Mouse (Mus musculus) T-helper 17 cell (primary cell): Measurements from ENCODE around the gene Arhgef7.

Experiments used
- in situ Hi-C, 2 experiments: fragments of 300-600 bp; cut with MboI, MseI; formaldehyde crosslinking; loops; 1 replicate in 1 of 2; 2 replicates in 1 of 2; pipeline ENCODE4 v1.15.1; 2025; ENCODE audit warnings: high pct_unique_total_duplicates in 2 of 2

Arhgef7 gene

DNA sequence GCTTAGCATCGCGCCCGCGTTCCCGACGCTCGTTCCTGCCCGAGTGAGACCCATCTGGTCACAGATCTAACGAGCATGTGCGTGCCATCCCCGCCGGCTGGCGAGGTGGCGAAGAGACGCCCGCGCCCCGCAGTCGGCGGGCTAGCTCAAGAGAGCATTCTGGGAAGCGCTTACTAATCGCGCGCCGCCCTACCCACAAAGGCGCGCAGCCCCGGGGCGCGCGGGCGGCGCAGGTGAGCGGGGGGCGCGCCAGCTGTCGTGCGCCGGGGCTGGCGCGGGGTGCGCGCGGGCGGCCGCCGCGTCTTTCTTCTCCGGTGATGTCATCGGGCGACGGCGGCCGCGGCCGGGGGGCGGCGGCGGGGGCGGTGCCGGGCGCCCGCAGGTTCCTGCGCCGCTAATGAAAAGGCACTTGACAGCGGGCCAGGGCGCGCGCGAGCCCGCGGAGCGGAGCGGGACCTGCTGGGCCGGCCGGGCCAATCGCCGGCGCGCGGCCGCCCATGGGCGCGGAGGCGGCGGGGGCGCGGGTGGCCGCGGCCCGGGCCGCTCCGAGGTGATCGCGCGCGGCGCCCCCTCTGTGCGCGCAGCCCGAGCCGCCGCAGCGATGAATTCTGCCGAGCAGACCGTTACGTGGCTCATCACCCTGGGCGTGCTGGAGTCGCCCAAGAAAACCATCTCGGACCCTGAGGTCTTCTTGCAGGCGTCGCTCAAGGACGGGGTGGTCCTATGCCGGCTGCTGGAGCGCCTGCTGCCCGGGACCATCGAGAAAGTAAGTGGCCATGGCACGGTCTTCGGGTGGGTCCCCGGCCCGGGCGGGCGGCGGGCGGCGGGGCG, at the start of gene Arhgef7:
Gene Arhgef7 (plus strand): TSS at position 71 of the 831 bp plus-strand sequence.
- in situ Hi-C loops = no loop called here

DNA sequence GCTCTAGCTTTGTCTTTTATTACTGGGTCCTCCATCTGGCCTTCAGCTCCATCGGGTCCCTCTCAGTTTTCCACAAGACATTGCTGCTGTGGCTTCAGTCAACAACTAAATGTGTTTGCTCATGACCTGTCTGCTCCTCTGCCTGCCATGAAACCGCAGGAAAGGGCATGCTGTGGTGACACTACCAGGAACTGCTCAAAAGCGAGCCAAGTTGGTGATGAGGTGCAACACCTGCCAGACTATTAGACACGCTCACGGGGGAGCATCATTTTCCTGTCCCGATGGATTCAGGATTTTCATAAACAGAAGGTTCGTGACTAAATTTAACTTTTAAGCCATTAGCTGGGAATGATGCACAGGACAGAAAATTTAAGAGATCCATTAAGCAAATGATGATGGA, 43.0 kb upstream of the Arhgef7 start:
- in situ Hi-C loops = no loop called here

DNA sequence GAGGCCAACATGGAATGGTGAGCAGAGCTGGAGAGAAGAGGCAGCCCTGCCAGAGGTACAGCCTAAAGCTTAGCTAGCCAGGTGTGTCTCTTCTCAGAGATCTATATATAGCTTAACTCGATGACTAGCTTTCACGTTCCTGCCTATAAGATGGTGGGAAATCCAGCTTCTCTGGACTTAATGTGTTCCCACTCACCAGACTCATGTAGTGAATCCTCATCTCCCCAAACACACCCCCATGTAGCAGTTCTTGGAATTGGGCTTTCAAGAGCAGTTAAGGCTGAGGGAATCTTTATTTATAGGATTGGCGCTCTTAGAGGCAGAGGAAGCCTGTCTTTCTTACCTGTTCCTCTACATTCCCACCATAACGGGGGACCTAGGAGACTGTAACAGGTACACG, 40.3 kb upstream of the Arhgef7 start:
- in situ Hi-C loops = no loop called here

GRCm38 (mm10) chr8:11689945-11690344, 37.6 kb upstream of the Arhgef7 start:
- in situ Hi-C loops = loop anchor here in 1 of 2 experiments (10.0 kb wide), 1 partner anchor 145 kb away; no protein-coding TSS in a partner anchor

DNA sequence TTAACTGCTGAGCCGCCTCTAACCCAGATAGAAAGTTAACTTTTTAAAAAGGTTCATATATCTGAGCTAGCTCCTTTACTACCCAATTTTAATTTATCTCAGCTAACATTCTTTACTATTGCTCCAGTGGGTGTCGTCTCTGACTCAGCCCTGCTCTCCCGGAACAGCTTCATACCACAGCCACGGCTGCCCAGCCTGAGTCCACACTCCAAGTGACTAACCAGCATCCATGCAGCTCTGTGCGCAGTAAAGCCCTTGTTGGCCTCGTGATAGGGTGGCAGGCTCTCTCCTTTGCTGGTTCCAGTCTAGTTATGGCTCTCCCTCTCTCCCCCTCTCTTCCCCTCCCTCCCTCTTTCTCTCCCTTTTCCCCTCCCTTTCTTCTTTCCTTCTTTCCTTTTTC, 36.2 kb upstream of the Arhgef7 start:
- in situ Hi-C loops = loop anchor here in 1 of 2 experiments (10.0 kb wide), 1 partner anchor 146 kb away; no protein-coding TSS in a partner anchor

DNA sequence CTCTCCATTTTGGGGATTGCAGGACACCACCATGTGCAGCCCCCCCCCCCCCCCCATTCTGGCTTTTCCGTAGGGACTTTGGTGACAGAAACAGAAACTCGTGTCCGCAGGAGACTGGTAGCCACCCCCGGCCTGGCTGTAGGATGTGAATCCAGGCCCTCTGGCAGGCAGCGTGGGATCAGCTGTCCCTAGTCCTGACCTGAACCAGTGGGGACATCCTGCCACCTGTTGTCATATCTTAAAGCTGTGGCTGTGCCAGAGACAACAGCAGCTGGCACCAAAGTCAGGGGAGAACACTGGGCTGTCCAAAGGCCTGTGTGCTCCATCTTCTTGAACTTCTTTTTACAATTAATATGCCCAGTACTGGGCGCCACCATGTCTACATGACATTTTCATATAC, 35.8 kb upstream of the Arhgef7 start:
- in situ Hi-C loops = loop anchor here in 1 of 2 experiments (10.0 kb wide), 1 partner anchor 147 kb away; no protein-coding TSS in a partner anchor

- in situ Hi-C loops = loop anchor here in 1 of 2 experiments (10.0 kb wide), 1 partner anchor 148 kb away; no protein-coding TSS in a partner anchor
These were observed 35.1 kb upstream of the Arhgef7 start for GRCm38 (mm10) chr8:11692455-11692854.

DNA sequence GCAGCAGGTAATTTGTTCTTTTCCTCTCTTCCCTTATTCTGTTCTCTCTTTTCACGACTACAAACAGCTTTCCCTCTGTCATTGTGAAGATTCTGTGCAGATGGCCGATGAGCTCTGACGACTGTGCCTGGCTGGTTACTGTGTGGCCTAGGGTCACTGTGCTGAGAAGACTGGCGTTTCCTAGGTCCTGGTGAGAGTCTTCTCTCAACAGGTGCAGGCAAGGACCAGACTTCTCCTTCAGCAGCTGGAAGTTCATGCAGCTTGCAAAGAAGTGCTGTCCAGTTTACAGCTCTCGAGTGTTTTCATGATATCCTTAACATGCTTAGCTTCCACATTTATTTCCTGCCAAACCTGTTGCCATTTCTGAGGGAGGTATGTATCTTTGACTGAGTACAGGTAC, 33.5 kb upstream of the Arhgef7 start:
- in situ Hi-C loops = loop anchor here in 1 of 2 experiments (10.0 kb wide), 1 partner anchor 149 kb away; no protein-coding TSS in a partner anchor

GRCm38 (mm10) chr8:11696176-11696575, 31.3 kb upstream of the Arhgef7 start:
- in situ Hi-C loops = loop anchor here in 1 of 2 experiments (10.0 kb wide), 1 partner anchor 151 kb away; no protein-coding TSS in a partner anchor

GRCm38 (mm10) chr8:11697467-11697866, 30.1 kb upstream of the Arhgef7 start:
- in situ Hi-C loops = loop anchor here in 1 of 2 experiments (10.0 kb wide), 1 partner anchor 153 kb away; no protein-coding TSS in a partner anchor

DNA sequence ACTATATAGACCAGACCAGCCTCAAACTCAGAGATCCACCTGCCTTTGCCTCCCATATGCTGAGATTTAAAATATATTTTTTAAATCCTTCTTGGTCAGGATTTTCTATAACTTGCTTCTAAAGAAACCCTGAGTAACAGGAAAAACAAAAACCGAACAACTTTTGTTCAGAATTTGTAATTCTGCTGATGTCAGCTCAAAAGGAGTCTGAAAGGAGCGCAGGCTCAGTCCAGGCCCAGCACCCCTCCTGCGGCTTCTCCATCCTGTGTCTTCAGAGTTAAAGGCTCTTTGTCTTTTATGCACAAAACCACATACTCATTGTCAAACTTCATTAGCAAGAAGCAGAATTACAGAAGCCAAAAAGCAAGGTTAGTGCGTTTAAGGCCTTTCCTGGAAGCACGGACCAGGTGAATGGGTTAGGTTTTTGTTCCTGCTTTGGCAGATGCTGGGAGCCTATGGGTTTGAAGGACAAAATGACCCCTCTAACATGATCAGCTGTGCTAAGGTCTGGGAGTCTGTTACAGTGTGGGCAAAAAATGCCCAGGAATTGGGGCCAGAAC, 28.0 kb upstream of the Arhgef7 start:
- in situ Hi-C loops = loop anchor here in 1 of 2 experiments (10.0 kb wide), 1 partner anchor 155 kb away; no protein-coding TSS in a partner anchor

DNA sequence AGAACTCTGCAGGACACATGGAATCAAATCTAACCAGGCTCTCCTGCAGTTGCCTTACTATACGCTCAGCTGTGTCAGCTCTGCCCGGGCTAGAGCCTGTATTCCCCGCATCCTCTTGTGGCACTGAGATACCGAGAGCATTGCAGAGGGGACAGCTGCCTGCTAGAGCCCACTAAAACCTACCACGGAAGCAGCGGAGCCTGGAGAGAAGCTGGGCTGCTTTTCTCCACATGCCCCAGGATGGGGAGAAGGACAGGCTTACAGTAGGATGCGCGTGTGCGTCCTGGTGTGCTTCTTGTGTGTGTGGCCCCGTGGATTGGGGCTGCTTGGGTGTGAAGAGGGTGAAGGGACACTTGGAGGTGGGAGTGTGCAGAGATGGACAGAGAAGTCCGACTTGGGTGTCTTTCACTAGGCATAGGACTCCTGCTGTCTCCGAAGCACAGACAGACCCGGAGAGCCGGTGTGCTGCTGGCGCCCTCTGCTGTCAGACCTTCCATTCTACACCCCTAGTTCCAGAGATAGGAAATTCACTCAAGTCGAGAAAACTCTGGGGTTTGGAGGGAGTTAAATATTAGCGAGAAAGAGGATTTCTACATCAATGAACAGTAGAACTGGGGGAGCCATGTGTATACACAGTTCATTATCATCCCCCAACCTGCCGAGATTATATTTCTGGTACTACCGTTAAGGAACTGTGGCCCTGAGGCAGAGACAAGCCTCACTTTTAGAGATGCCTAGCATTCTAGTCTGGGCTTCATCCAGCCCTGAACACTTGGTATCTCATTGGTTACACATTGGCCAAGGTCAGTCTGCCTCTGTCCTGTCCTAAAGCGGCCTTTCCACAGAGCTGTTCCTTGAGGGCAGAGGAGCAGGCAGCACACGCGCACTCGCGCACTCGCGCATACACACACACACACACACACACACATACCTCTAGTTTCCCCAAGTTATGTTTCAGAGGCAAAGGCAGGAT, 27.2 kb upstream of the Arhgef7 start:
- in situ Hi-C loops = no loop called here

DNA sequence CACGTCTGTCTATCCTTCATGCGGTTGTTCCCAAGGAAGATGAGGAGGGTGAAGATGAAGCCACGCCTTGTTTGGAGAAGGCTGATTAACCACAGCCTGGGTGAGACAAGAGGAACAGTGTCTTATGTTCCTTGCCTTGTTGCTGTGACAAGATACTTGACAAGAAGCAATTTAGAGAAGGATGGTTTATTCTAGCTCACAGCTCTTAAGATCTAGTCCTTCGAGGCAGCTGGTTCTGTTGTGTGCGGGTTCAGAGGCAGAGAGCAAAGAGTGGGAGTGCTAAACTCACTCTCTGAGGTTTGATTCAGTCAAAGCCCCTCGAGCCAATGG, 26.5 kb upstream of the Arhgef7 start, which contains the start of gene 1700016D06Rik:
Gene 1700016D06Rik (minus strand): TSS at position 31 of the 330 bp plus-strand sequence.
- in situ Hi-C loops = no loop called here

DNA sequence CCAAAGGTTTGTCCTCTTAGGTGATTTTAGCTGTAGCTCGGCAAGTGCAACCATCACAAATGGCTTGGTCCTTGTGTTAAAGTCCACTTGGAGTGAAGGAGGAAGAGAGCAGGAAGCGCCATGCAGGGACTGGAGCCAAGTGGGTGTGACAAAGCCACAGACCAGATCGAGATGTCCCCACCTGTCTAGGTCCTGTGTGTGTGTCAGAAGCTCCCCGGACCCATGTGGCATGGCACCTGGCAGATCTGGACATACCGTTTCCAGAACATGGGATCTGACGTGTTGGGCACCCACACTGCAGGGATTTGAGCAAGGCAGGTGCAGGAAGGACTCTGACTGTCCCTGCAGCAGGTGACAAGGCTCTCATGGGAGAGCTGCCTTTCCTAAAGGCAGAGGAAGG, 26.1 kb upstream of the Arhgef7 start:
- in situ Hi-C loops = no loop called here

DNA sequence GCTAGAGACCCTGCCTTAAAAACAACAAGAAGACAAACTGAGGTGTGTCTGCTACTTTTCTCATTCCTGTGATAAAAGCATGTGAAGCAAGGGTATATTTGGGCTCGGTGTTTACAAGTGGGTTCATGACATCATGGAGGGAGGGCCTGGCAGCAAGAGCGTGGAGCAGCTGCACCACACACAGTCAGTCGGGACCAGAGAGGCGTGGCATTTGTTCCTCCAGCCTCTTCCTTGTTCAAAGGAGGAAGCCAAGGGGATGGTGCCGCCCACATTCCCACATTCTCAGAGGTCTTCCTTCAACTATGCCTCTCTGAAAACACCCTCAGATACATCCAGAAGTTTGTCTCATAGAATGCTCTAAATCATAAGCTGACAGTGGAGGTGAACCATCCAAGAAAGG, 23.7 kb upstream of the Arhgef7 start:
- in situ Hi-C loops = no loop called here

GRCm38 (mm10) chr8:11704716-11705420, 22.7 kb upstream of the Arhgef7 start:
- in situ Hi-C loops = no loop called here

- in situ Hi-C loops = no loop called here
These were observed 21.7 kb upstream of the Arhgef7 start for GRCm38 (mm10) chr8:11705818-11706217.

DNA sequence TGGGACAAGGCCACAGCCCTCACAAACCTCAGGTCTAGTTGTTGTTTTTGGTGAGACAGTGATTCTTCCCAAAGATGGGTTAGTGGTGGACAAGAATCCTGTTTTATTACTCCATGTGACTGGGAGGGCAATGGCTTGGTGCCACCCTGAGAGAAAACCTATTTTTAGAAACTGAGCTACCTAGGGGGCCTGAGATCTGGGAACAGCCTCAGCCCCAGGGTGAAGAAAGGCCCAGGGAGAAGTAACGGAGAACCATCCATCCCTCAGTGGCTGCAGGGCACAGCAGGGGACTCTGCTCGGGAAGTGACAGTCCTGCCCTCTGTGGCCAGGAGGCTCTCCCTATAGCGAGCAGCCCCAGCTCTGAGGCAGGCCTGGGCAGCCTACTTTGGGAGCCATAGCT, 19.8 kb upstream of the Arhgef7 start:
- in situ Hi-C loops = no loop called here

- in situ Hi-C loops = no loop called here
These were observed 18.7 kb upstream of the Arhgef7 start for GRCm38 (mm10) chr8:11708815-11709214.

DNA sequence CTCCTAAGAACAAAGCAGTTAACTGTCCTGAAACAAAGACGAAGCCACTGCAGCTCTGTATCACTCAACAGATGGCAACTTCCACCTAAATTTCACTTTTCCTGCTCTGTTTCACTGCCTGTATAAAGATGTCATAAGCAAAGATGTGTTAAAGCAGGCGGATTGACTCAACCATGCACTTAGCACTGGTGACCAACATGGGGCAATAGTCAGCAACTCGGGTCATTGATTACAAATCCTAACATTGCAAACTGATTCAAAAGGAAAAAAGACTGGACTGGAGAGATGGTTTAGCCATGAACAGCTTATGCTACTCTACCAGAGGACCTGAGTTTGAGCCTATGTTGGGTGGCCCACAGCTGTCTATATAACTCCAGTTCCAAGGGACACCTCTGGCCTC, 18.0 kb upstream of the Arhgef7 start:
- in situ Hi-C loops = no loop called here

DNA sequence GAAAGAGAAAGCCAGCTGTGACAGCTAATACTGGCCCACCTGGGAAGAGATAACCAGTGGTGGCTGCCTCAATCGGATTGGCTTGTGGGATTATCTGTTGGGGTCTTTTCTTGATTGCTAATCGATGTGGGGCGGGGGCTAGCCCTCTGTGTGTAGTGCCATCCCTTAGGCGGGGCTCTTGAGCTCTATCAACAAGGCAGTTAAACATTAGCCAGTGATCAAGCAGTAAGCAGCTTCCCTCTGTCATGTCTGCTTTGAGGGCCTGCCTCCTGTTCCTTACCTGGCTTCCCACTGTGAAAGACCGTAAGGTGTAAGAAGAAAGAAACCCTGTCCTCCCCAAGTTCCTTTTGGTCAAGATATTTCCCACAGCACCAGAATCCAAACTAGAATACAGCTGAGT, 17.1 kb upstream of the Arhgef7 start:
- in situ Hi-C loops = no loop called here
